Mouse (Mus musculus) layer of hippocampus, adult 2 months (tissue): ENCODE measurements around the gene Sohlh2. TPM values are rescaled to one million over a fixed set of nuclear protein-coding genes. Genes with fewer than 3 reads are reported as not detected.

Experiments used
- DNase-seq, 2 experiments: peaks; one replicate each; pipeline ENCODE4 v3.0.0; 2022; ENCODE audit warnings: low spot score in 2 of 2
- H3K27ac ChIP-seq: fragments of 200-600 bp; 2 replicates; pipeline ENCODE4 v1.8.1; 2022
- H3K4me3 ChIP-seq: fragments of 200-600 bp; 2 replicates; pipeline ENCODE4 v1.8.1; 2022; ENCODE audit warnings: mild to moderate bottlenecking
- CTCF ChIP-seq: fragments of 200-600 bp; conservative IDR thresholded peaks from 2 replicates; pipeline ENCODE4 v1.8.1; 2022; ENCODE audit warnings: antibody characterized with exemption, mild to moderate bottlenecking, moderate library complexity
- microRNA-seq, 2 experiments: library from miRNA; unstranded; fragments of <30 nt; microRNA quantifications; one replicate each; pipeline ENCODE4 v1.2.0; 2021
- total RNA-seq, 2 experiments: library from RNA; stranded (reverse); gene quantifications; 2 replicates each; pipeline ENCODE4 v1.2.3; 2021

Gene Sohlh2
- total RNA-seq, 2 experiments from 2014 or later = not detected

GRCm38 (mm10) chr3:55223862-55224261, 42.0 kb downstream of the Sohlh2 start:
- no peak for TF ChIP-seq CTCF
- no peak overlapping the region for H3K4me3 ChIP-seq
- DNase-seq = no peak
- peak overlapping the region; percentile 65 for H3K27ac ChIP-seq

GRCm38 (mm10) chr3:55226501-55227213, 44.8 kb downstream of the Sohlh2 start:
- Histone ChIP-seq H3K4me3 (peak overlapping the region; percentile 45), H3K27ac (peak overlapping the region; percentile 5; the same call in 1 of the 2 replicates)
- DNase-seq = peak; percentile 28 to 29
- TF ChIP-seq CTCF = 0 out of 2 replicates have a peak, but pooled peaks have one; percentile 10

DNA sequence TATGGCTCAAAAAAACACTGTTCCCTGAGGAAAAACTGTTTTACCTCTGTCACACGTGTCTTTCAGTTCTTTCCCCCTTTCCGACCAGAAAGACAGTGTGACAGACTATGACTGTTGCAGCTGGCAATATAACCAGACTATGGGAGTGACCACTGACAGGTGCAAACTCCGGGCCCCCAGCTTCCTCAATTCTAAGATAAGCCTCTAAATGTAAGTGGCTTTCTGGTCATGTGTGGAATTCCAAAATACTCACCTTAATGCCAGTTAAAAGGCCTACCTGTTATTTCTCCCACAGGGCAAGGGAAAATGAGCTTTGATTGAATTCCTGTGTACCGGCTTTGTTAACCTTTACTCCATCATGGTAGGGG, 45.4 kb downstream of the Sohlh2 start:
- Histone ChIP-seq H3K27ac (peak overlapping the region; percentile 5; the same call in 1 of the 2 replicates), H3K4me3 (no peak overlapping the region; the same call in 1 of the 2 replicates)
- no peak for DNase-seq
- TF ChIP-seq CTCF = no peak

- TF ChIP-seq CTCF = no peak
- no peak for DNase-seq
- Histone ChIP-seq H3K4me3 (peak within 1 kb of the TSS; percentile 76), H3K27ac (peak within 1 kb of the TSS; percentile 97)
Observed at GRCm38 (mm10) chr3:55241730-55242421, 60.0 kb downstream of the Sohlh2 start, which contains the start of gene Dclk1. Dclk1 (plus strand) TSS chr3:55242364.

DNA sequence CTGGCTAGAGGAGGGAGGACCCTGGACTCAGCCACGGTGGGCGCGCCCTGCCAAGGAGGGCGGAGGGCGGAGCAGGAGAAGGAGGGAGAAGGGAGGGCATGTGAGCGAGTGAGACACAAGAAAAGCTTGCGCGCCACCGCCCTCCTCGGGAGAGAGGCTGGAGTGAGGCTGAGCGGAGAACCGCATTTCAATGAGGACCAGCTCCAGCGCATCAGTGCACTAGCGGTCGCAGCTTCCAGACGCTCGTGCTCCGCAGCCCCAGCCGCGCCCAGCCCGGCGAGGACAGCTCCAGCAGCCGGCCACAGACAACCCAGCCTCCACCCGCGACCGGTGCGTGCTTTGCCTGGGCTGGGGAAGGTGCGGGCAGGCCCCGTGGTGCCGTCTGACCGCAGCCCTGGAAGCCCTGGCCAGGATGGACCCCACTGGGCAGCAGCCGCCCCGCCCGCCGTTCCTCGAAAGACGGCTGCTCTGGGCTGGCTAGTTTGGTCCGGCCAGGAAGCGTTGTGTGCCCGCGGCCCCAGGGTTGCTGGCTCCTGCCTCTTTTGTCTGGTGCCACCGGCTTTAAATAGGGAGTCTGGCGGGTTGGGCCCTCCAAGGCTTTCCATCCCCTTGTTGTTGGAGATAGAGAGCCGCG, 60.7 kb downstream of the Sohlh2 start:
- peak overlapping the region; percentile 76 for H3K4me3 ChIP-seq
- peak; percentile 65 for TF ChIP-seq CTCF
- DNase-seq = peak; percentile 85 to 89
- peak overlapping the region; percentile 97 for H3K27ac ChIP-seq

GRCm38 (mm10) chr3:55243056-55243471, 61.2 kb downstream of the Sohlh2 start:
- no peak for DNase-seq
- H3K27ac ChIP-seq = peak overlapping the region; percentile 97
- peak; percentile 24 for TF ChIP-seq CTCF
- H3K4me3 ChIP-seq = peak overlapping the region; percentile 76

DNA sequence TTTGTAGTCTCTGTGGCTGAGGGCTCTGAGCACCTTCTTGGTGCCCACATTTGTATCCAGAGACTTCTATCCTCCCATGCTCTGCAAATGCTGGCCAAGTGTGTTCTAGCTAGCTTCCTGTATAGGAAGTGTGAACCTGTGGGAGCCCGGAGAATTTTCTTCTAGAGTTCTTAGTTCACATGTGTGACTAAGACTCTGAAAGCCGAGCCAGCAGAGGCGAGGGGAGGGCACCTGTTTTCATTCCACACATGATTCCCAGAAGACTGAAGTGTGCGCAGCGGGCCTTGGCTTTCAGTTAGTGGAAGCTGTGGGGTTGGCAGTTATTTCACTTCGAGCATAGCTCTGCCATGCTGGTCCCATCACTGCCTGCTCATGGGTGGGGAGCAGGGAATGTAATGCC, 62.3 kb downstream of the Sohlh2 start:
- Histone ChIP-seq H3K27ac (peak overlapping the region; percentile 97), H3K4me3 (peak overlapping the region; percentile 76)
- TF ChIP-seq CTCF = no peak
- no peak for DNase-seq

DNA sequence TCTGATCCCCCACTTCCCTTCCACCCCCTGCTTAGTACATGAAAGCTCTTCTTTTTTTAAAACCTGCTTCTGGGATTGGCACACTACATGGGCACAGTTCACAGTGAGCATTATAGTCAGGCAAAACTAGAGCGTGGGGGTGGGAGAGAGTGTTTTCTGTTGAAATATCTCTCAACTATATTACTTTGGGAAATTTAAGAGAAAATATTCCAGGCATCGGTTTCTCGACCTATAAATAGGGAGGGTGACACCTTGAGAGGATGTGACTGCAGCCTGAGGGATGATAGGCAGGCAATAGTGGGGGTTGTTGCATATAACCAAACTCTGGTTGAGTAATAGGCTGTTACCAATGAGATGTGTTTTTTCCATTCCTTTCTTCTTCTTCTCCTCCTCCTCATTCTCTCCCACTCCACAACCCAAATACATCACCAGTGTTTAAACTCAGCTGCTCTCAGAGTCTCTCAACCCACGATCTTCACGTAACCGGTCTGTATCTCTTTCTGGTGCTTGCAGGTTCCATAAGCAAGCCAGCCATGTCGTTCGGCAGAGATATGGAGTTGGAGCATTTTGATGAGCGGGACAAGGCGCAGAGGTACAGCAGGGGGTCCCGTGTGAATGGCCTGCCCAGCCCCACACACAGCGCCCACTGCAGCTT, 64.9 kb downstream of the Sohlh2 start:
- peak overlapping the region; percentile 13; the same call in 1 of the 2 replicates for H3K4me3 ChIP-seq
- peak in 1 of 2 experiments; percentile 46 for DNase-seq
- TF ChIP-seq CTCF = no peak
- peak overlapping the region; percentile 52; the same call in 1 of the 2 replicates for H3K27ac ChIP-seq

- DNase-seq = no peak
Observed at GRCm38 (mm10) chr3:55248048-55248447, 66.2 kb downstream of the Sohlh2 start.

GRCm38 (mm10) chr3:55248508-55248907, 66.7 kb downstream of the Sohlh2 start:
- TF ChIP-seq CTCF = no peak
- peak; percentile 42 to 59 for DNase-seq
- peak overlapping the region; percentile 9; the same call in 1 of the 2 replicates for H3K4me3 ChIP-seq
- H3K27ac ChIP-seq = peak overlapping the region; percentile 24; the same call in 1 of the 2 replicates

More at GRCm38 (mm10) chr3:55248048-55248447, 66.2 kb downstream of the Sohlh2 start:
- peak overlapping the region; percentile 24; the same call in 1 of the 2 replicates for H3K27ac ChIP-seq
- H3K4me3 ChIP-seq = peak overlapping the region; percentile 9; the same call in 1 of the 2 replicates
- no peak for TF ChIP-seq CTCF

DNA sequence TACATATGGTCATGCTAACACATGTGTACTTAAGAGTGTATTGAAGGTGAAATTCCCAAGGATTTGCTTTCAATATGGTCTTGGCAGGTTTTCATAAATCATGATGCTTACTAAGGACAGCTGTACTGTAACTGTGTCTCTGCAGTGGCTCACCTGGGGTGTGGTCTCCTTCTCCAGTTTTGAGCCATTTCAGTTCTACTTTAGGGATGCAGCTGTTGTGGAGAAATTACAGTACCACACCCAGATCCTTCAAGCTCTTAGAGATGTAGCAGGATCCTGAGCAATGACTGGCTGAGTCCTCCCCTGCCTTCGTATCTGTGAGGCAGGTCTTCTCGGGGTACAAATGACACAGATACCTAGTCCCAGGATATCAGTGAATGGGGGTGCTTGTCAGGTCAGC, 68.8 kb downstream of the Sohlh2 start:
- Histone ChIP-seq H3K4me3 (no peak overlapping the region), H3K27ac (peak overlapping the region; percentile 59; the same call in 1 of the 2 replicates)
- no peak for DNase-seq
- no peak for TF ChIP-seq CTCF

Small RNA genes lying within 50 kb of the gene (microRNA-seq; reads per million reads assigned to microRNA genes)
- gene Gm22029 = 0 reads per million in 2 experiments

Other genes with a start within 250 kb of the Sohlh2 start
- 1 to 10 TPM; 2.4 to 2.5 TPM for gene Ccna1, start 126.5 kb upstream of the Sohlh2 start, total RNA-seq
- gene Spg20, start 69.9 kb upstream of the Sohlh2 start, total RNA-seq = 10 to 100 TPM; 39.7 to 51.1 TPM
- under 1 TPM; 0.27 to 0.36 TPM for gene Ccdc169, start 44.7 kb upstream of the Sohlh2 start, total RNA-seq
- gene Dclk1, start 60.3 kb downstream of the Sohlh2 start, total RNA-seq = 100 to 1,000 TPM; 569 to 585 TPM